Mouse (Mus musculus) cerebellum, postnatal 25 days (tissue): ENCODE data around the gene Plekho1.

Source experiments
- DNase-seq, 2 experiments: peaks; one replicate each; pipeline ENCODE4 v3.0.0; 2021; ENCODE audit warnings: mixed read lengths in 2 of 2

The Plekho1 gene

DNA sequence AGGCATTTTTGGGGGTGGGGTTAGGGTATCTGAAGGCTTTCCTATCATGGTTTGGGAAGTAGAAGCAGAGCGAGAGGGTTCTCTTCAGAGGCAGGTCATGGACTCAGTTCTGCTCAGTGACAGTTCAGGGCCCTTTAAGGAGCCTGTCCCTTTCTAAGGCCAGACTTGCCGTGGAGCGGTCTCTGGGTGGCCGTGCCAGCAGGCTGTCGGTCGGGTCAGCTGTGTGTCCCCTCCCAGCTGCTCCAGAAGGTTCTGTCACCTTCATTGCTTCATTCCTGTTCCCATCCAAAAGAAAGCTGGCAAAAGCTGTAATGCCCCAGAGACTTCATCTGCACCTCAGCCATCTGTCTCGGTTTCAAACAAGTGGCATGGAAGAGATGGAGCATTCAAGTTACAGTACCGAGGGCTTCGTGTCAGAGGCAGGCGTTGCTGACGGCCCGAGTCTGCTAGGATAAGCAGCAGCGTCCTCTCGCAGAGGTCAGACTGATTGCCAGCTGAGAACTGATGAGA, 50.0 kb downstream of the Plekho1 start:
- DNase-seq = no peak

DNA sequence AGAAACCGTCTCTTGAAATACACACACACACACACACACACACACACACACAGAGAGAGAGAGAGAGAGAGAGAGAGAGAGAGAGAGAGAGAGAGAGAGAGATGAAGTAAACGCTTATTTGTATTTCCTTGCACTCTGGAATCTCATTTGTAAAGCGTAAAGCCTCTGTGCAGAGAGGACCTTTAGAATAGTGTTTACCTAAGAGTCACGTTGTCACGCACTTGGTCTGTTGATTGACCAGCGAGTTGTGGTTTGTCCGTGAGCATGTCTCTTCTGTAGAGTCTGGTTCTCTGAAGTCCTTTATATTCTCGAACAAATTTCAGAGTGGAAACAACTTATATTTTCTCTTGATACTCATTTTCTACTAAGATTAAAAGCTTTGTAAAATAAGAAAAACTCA, 51.1 kb downstream of the Plekho1 start:
- no peak for DNase-seq

DNA sequence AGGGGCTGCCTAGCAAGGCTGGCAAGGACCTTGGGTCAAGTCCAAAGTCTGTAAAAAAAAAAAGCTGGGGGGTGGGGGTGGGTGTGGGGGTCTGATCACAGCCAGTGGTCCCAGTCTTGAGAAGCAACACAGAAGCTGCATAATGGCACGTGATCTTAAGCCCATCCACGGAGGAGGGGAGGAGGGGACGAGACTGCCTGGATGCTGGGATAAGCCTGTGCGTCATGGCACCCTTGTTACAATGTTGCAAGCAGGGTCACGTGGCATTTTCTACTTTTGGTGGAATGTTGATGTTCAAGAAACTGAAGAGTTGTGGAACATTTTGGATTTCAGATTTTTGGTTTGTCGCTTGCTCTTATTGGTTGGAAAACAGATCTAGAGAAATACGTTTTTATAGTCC, 52.6 kb downstream of the Plekho1 start:
- no peak for DNase-seq

DNA sequence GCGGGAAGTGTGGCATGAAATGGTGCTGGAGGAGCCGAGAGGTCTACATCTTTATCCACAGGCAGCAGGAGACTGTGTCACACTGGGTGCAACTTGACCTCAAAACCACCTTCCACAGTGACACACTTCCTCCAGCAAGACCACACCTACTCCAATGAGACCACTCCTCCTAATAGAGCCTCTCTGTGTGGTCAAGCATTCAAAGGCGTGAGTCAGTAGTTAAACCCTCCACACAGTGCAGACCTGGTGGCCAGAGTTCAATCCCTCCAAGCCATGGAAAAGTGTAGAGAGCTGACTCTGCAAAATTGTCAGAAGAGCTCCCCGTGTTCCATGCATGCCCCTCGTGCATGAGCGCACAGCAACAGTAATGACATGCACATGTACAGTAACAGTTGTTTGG, 53.1 kb downstream of the Plekho1 start:
- no peak for DNase-seq

DNA sequence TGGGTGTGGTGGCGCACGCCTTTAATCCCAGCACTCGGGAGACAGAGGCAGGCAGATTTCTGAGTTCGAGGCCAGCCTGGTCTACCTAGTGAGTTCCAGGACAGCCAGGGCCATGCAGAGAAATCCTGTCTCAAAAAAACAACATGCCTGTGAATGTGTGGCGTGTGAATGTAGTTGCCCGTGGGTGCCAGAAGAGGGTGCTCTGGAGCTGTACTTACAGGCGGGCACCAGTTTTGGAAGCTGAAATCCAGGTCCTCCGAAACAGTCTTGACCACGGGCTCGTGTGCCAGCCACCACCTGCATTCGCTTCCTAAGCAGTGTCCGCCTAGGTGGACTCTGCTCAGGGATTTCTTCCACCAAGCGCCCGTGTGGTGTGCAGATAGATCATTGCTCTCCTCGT, 57.0 kb downstream of the Plekho1 start:
- peak in 1 of 2 experiments; percentile 27 for DNase-seq
